Mouse (Mus musculus) olfactory bulb, adult 2 months (tissue): Measurements from ENCODE around the gene Zfp583. TPM values are rescaled to one million over a fixed set of nuclear protein-coding genes. Genes with fewer than 3 reads are reported as not detected.
"Not testable (repeated sequence)": the region's sequence is repeated elsewhere in the genome, so short reads cannot be mapped to it uniquely, and the experiment has no call there.

ENCODE experiments used
- H3K27ac ChIP-seq: fragments of 200-500 bp; 2 replicates; pipeline ENCODE4 v1.5.1; 2012; ENCODE audit warnings: low read depth, low read length; ENCODE audit not compliant: insufficient read depth
- H3K4me1 ChIP-seq: fragments of 200-500 bp; 2 replicates; pipeline ENCODE4 v1.6.1; 2012; ENCODE audit warnings: low read length; ENCODE audit not compliant: control insufficient read depth, insufficient read depth
- H3K4me3 ChIP-seq: fragments of 200-500 bp; 2 replicates; pipeline ENCODE4 v1.5.1; 2012; ENCODE audit warnings: mild to moderate bottlenecking, low read depth, low read length, moderate library complexity; ENCODE audit not compliant: insufficient read depth
- CTCF ChIP-seq: fragments of 200-500 bp; IDR thresholded peaks from 2 replicates; pipeline ENCODE4 v1.5.1; 2012; ENCODE audit warnings: low read depth, mild to moderate bottlenecking, low read length, moderate library complexity; ENCODE audit not compliant: insufficient read depth
- POLR2A ChIP-seq: fragments of 200-500 bp; IDR thresholded peaks from 2 replicates; pipeline ENCODE4 v1.6.1; 2012; ENCODE audit warnings: mild to moderate bottlenecking, low read depth, low read length, moderate library complexity; ENCODE audit not compliant: insufficient read depth
- WGBS: fragments of 180-500 bp; shearing (Covaris S2); methylation state at CpG from one replicate; pipeline ENCODE4 v1.1.7; 2018; 5-methylcytosine and 5-hydroxymethylcytosine counted together
- polyA plus RNA-seq: library from polyadenylated mRNA; stranded (reverse); fragments of >200 nt; gene quantifications from 2 replicates; pipeline ENCODE4 v1.2.4, GENCODE M21; 2012; ENCODE audit warnings: low replicate concordance; ENCODE audit not compliant: missing spikeins, insufficient read depth, insufficient read length

Zfp583 gene
- polyA plus RNA-seq, 1 experiment: not detected

DNA sequence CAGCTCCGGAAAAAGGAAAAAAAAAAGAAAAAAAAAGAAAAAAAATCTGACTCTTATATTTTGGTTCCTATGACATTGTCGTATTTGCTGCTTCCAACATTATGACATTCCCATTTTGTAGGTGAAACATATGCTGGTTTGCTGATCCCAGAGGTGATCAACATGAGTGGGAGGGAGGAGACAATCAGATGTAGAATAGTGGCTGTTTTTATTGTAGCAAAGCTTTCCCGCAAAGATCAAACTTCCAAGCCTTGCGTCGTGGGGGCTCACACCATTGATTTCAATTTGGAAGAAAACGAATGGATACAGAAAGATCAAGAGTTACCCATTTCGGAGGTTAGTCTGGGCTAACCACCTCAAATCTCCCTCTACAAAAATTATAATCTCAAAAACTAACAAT, 30.7 kb upstream of the Zfp583 start:
- Histone ChIP-seq H3K4me3 (peak overlapping the region; percentile 58), H3K4me1 (no peaks in the 10 kb centered on the region), H3K27ac (peak overlapping the region; percentile 85)
- TF ChIP-seq POLR2A: no peak
- no peak for TF ChIP-seq CTCF
- 16% methylated on average over 7 of the region's 7 CpGs for WGBS

DNA sequence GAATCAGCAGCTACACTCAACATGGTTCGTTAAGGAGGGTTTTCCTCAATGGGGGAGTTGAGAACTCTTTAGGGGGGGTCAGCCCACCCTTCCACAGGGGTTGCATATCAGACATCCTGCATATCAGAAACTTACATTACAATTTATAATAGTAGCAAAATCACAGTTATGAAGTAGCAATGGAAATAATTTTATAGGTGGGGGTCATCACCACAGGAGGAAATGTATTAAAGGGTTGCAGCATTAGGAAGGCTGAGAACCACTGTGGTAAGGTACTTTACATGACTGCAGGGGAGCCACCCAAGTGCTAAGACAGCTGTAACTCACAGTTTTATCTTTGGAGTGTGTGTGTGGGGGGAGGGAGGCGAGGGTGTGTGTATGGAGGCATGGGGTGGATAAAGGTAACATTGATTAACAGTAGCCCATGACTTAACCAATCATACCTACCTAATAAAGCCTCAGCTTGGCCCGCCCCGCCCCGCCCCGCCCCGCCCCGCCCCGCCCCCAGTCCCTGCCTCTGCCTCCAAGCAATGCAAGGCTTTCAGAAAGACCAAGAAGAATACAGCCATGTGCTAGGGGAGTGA, 29.5 kb upstream of the Zfp583 start:
- no peak overlapping the region for H3K4me3 ChIP-seq
- 19% methylated on average over 9 of the region's 9 CpGs for WGBS
- no peak overlapping the region for H3K27ac ChIP-seq
- TF ChIP-seq POLR2A (no peak), CTCF (no peak)
- H3K4me1 ChIP-seq: no peaks in the 10 kb centered on the region

DNA sequence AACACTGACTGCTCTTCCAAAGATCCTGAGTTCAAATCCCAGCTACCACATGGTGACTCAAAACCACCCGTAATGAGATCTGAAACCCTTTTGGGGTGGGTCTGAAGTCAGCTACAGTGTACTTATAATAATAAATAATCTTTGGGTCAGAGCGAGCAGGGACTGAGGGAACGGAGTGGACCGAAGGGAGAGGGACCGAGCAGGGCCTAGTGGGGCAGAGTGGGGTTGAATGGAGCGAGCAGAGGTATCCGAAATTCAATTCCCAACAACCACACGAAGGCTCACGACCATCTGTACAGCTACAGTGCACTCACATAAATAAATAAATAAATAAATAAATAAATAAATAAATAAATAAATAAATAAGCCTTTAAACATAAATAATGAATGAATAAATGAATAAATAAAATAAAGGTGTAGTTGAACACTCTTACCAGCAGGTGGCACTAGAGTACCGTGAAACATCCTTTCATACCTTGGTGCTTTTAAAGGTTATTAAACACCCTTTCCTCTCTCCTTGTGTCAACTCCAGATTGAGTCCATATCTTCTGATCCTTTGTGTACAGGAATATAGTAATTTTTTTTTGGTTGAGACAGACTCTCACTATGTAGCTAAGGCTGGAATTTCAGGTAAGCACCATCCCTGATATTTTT, 28.0 kb upstream of the Zfp583 start:
- H3K27ac ChIP-seq: no peak overlapping the region
- TF ChIP-seq CTCF (no peak), POLR2A (no peak)

DNA sequence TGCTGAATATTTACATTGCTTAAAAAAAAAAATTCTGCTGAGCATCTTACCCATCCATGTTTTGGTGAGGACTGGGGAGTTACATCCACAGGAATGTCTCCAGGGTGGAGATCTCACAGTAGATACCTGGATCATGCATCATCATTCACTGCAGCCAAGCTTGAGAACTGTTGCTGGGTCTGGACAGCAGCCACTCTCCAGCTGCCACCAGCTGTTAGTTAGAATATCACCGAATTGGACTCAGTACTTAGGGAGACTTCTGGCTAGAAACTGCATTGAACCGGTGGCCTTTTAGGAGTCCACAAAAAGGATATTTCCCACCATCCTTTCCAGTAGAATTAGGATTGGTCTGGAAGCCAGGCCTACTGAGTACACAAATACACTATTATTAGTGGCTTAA, 27.0 kb upstream of the Zfp583 start:
- Histone ChIP-seq H3K4me3 (no peak overlapping the region), H3K4me1 (no peaks in the 10 kb centered on the region), H3K27ac (no peak overlapping the region)
- WGBS: 62% methylated on average over 2 of the region's 2 CpGs
- TF ChIP-seq POLR2A: no peak
- no peak for TF ChIP-seq CTCF

More for the DNA sequence above, 28.0 kb upstream of the Zfp583 start:
- 56% methylated on average over 10 of the region's 10 CpGs for WGBS
- Histone ChIP-seq H3K4me1 (no peaks in the 10 kb centered on the region), H3K4me3 (no peak overlapping the region)

DNA sequence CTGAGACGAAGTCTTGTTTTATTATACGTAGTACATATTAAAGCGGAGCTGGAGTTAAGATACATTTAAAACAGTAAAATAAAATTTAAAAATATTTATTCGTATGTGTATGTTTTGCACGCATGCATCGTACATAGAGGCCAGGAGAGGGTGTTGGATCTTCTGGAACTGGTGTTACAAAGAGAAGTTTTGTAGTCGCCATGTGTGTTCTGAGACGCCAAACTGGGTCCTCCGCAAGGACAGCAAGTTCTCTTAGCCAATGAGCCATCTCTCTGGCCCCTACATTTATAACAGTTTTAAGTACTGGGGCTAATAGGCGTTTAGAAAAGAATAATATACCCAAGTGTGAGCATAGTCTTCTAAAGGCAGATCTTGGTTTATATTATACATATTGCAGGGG, 13.0 kb upstream of the Zfp583 start:
- H3K27ac ChIP-seq: no peak overlapping the region; the same call in 1 of the 2 replicates
- H3K4me1 ChIP-seq: no peaks in the 10 kb centered on the region
- peak overlapping the region; percentile 35 for H3K4me3 ChIP-seq
- 30% methylated on average over 10 of the region's 10 CpGs for WGBS
- no peak for TF ChIP-seq POLR2A
- TF ChIP-seq CTCF: no peak

DNA sequence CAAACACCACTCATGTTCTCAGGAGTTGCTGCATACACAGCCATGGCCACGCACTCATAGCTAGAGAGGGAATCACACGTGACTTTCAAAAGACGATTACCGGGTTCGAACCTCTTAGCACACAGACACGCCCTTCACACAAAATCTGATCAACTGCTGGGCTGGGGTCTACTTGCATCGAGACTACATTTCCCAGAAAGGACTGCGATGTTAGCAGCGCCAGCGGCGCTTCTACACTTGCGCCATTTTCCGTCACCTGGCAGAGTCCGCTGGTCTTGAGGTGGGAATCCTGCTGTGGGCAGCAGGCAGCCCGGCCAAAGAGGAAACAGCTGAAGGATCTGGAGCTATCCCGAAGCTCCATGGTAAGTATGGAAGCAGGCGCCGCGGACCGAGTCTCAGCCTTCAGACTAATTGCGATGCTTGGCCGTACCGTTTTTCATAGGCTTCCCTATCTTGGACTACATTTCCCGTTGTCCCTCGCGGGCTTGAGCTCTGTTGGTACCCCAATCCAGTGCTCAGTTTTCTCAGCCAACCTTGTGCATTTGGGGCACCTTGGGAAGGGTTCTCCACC, 12.5 kb upstream of the Zfp583 start, which contains the start of gene Gm3854:
TSS of gene Gm3854 (plus strand) at position 259 of the 571 bp plus-strand sequence.
- WGBS: under 1% methylated on average over 26 of the region's 26 CpGs
- Histone ChIP-seq H3K4me3 (peak within 1 kb of the TSS; percentile 90), H3K4me1 (no peaks in the 10 kb centered on the region), H3K27ac (peak within 1 kb of the TSS; percentile 94)
- TF ChIP-seq CTCF: no peak
- peak; percentile 19; the same call in 1 of the 2 replicates for TF ChIP-seq POLR2A

DNA sequence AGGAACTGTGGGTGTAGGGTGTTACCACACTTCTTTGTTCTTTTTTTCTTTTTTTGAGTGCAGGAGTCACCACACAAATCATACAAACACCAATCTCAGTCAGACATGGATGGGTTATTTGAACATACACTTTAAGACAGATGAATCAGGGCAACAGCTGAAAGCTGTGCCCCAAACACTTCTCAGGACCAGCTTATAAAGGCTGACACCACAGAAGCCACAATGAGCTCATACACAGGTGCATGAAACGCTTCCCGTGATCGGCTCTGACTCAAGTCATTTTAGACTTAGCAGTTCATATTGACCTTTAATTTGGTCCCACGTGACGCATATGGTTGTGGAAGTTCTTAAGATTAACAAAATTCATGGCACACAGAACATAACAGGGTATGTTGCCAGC, 8.8 kb upstream of the Zfp583 start:
- WGBS: 82% methylated on average over 5 of the region's 5 CpGs
- H3K4me3 ChIP-seq: no peak overlapping the region
- H3K4me1 ChIP-seq: no peaks in the 10 kb centered on the region
- TF ChIP-seq POLR2A (no peak), CTCF (no peak)
- no peak overlapping the region for H3K27ac ChIP-seq

DNA sequence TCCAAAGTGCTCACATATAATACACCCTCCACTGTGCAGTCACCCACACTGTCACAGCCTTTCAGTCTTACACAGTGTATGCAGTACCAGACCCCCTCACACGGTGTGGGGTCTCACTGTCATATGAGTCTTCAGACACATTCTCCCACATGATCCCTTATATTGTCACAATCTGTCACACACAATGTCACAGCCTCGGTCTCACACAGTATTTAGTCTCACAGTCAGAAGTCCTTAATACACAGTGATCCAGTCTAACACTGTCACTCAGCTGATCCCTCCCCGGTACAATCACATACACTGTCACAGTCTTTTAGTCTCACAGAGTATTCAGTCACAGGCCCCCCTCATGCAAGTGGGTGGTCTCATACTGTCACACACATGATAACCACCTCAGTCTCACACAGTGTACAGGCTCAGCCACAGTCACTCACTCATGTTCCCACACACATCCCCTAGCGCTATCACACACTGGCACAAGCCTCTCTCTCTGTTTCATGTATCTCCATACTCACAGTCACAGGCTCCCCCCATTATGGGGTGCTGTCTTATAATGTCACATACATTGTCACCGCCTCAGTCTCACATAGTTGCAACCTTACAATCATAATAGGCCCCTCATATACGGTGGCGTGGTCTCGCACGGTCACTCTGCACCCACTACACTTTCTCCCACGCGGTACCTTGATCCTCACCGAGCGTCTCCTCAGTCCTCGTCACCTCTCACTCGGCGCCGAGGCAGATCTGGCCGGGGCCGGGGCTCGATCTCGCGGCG, 440 bp downstream of the Zfp583 start:
- TF ChIP-seq CTCF: no peak
- TF ChIP-seq POLR2A: no peak
- peak overlapping the region; percentile 86 for H3K4me3 ChIP-seq
- 10% methylated on average over 23 of the region's 23 CpGs for WGBS
- H3K4me1 ChIP-seq: no peaks in the 10 kb centered on the region; the same call in 1 of the 2 replicates
- H3K27ac ChIP-seq: peak overlapping the region; percentile 80

DNA sequence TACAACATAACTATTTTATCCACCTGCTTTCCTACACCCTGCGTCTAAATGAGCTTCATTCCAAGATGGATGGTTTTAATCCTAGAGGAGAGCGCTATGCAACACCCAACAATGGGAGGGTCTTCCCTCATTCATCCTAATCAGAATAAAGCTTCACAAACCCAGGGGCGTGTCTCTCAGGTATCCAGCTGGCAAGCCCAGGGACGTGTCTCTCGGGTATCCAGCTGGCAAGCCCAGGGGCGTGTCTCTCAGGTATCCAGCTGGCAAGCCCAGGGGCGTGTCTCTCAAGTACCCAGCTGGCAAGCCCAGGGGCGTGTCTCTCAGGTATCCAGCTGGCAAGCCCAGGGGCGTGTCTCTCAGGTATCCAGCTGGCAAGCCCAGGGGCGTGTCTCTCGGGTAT, 30.3 kb downstream of the Zfp583 start:
- WGBS: 80% methylated on average over 11 of the region's 11 CpGs

DNA sequence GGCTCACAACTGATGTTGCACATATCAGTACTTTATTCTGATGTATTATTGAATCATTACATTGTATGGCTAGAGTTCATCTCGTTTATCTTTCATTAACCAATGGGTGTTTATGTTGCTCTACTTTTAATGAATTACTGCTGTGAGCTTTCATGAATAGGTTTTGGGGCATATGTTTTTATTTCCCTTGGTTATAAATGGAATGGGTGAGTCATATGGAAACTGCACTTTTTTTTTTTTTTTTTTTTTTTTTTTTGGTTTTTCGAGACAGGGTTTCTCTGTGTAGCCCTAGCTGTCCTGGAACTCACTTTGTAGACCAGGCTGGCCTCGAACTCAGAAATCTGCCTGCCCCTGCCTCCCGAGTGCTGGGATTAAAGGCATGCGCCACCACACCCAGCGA, 40.0 kb downstream of the Zfp583 start:
- H3K27ac ChIP-seq, H3K4me3 ChIP-seq, H3K4me1 ChIP-seq: not testable (repeated sequence)
- WGBS: 74% methylated on average over 6 of the region's 6 CpGs

More for the DNA sequence above, 30.3 kb downstream of the Zfp583 start:
- H3K27ac ChIP-seq, H3K4me1 ChIP-seq, H3K4me3 ChIP-seq: not testable (repeated sequence)
